15 mouse cellular contexts compared by ENCODE assay signal in genomic region chr17:64747461-64747860, GRCm38 (mm10).
DNase-seq lines count a peak whose midpoint lies in the region; ATAC-seq and TF ChIP-seq lines count a peak whose summit lies in the region.
"Had no signal": no experiment of that assay in that cellular context is flagged by ENCODE, and none has a peak within 500 bp of the region (broad histone marks: within the 10 kb centered on the region; RNA-seq: fewer than 3 reads in every experiment).

No protein-coding gene starts in this region.

- no peak for TF ChIP-seq POLR2A in bone marrow, adult 2 months (IDR thresholded peaks at IDR 0.05; ENCODE audit: borderline replicate concordance, control insufficient read depth, low read depth, low read length)
- TF ChIP-seq POLR2A in thymus, adult 2 months (IDR thresholded peaks at IDR 0.05; ENCODE audit: control insufficient read depth, extremely low read depth, insufficient read depth, low read length, poor library complexity) = no peak

- peak overlapping the region; percentile 8; the same call in 1 of the 2 replicates for H3K27ac ChIP-seq in limb, embryonic 15.5 days
- H3K27ac ChIP-seq in limb, embryonic 10.5 days = no peak overlapping the region
- 0 out of 2 replicates have a peak overlapping the region, but pooled peaks have one; percentile 4 for H3K27ac ChIP-seq in lung, postnatal 0 days (ENCODE audit: low read length)
- H3K27ac ChIP-seq in bone marrow, adult 2 months (ENCODE audit: control insufficient read depth, insufficient read depth, low read depth, low read length, poor library complexity) = peak overlapping the region; percentile 22; the same call in 1 of the 2 replicates
- H3K27ac ChIP-seq in thymus, adult 2 months (ENCODE audit: control insufficient read depth, insufficient read depth, low read length) = no peak overlapping the region
- H3K27ac ChIP-seq: embryonic facial prominence, embryonic 12.5 days; hindbrain, embryonic 15.5 days had no signal

- H3K4me3 ChIP-seq in limb, embryonic 15.5 days = no peak overlapping the region
- H3K4me3 ChIP-seq in limb, embryonic 10.5 days = no peak overlapping the region
- H3K4me3 ChIP-seq in lung, postnatal 0 days (ENCODE audit: low read depth, low read length) = no peak overlapping the region
- H3K4me3 ChIP-seq in bone marrow, adult 2 months (replicated peaks; ENCODE audit: control insufficient read depth, low read depth, low read length) = no peak overlapping the region
- H3K4me3 ChIP-seq in thymus, adult 2 months (ENCODE audit: control insufficient read depth, insufficient read depth, low read length) = no peak overlapping the region
- H3K4me3 ChIP-seq: embryonic facial prominence, embryonic 12.5 days; heart, embryonic 12.5 days; hindbrain, embryonic 15.5 days had no signal

- WGBS in limb, embryonic 15.5 days = 90% methylated on average over 5 of the region's 5 CpGs
- WGBS in limb, embryonic 10.5 days = 89% methylated on average over 5 of the region's 5 CpGs
- WGBS in lung, postnatal 0 days = 55% methylated on average over 5 of the region's 5 CpGs
- 79% methylated on average over 5 of the region's 5 CpGs for WGBS in bone marrow, adult 2 months
- 95% methylated on average over 5 of the region's 5 CpGs for WGBS in thymus, adult 2 months

- H3K4me1 ChIP-seq in limb, embryonic 15.5 days = peaks cover 4% of the 10 kb centered on the region; the same call in 1 of the 2 replicates
- no peaks in the 10 kb centered on the region for H3K4me1 ChIP-seq in limb, embryonic 10.5 days
- no peaks in the 10 kb centered on the region for H3K4me1 ChIP-seq in lung, postnatal 0 days (ENCODE audit: insufficient read depth, low read depth, low read length)
- H3K4me1 ChIP-seq in bone marrow, adult 2 months (ENCODE audit: control insufficient read depth, insufficient read depth, low read length) = no peaks in the 10 kb centered on the region; the same call in 1 of the 2 replicates
- no peaks in the 10 kb centered on the region for H3K4me1 ChIP-seq in thymus, adult 2 months (replicated peaks; ENCODE audit: control insufficient read depth, insufficient read depth, low read length)
- H3K4me1 ChIP-seq: embryonic facial prominence, embryonic 12.5 days; hindbrain, embryonic 15.5 days had no signal

- H3K4me2 ChIP-seq in limb, embryonic 15.5 days = no peak overlapping the region
- H3K4me2 ChIP-seq in lung, postnatal 0 days (replicated peaks; ENCODE audit: low read depth, low read length) = no peak overlapping the region
- H3K4me2 ChIP-seq: embryonic facial prominence, embryonic 12.5 days; heart, embryonic 12.5 days; hindbrain, embryonic 15.5 days had no signal

- H3K9ac ChIP-seq in limb, embryonic 15.5 days = no peak overlapping the region
- H3K9ac ChIP-seq in lung, postnatal 0 days (replicated peaks; ENCODE audit: low read depth) = no peak overlapping the region
- H3K9ac ChIP-seq: embryonic facial prominence, embryonic 12.5 days; heart, embryonic 12.5 days; hindbrain, embryonic 15.5 days had no signal

- no peak for DNase-seq in limb, embryonic 10.5 days (ENCODE audit: low spot score)
- peak; percentile 34 for DNase-seq in lung, postnatal 0 days (ENCODE audit: low spot score)
- DNase-seq in lung, postnatal 14 days = no peak
- no peak for DNase-seq in thymus, adult 2 months
- DNase-seq: adrenal gland, postnatal 10 days; cerebellum, adult 11-12 months; cerebellum, adult 9-10 months had no signal

- no peak for TF ChIP-seq CTCF in lung, postnatal 0 days (IDR thresholded peaks at IDR 0.05)
- TF ChIP-seq CTCF in bone marrow, adult 2 months (IDR thresholded peaks at IDR 0.05; ENCODE audit: control insufficient read depth, insufficient read depth, low read length) = no peak
- no peak for TF ChIP-seq CTCF in thymus, adult 2 months (IDR thresholded peaks at IDR 0.05; ENCODE audit: borderline replicate concordance, control insufficient read depth, extremely low read depth, insufficient read depth, low read length, poor library complexity)

- H3K36me3 ChIP-seq in limb, embryonic 15.5 days = peaks cover 42% of the 10 kb centered on the region
- peaks cover 39% of the 10 kb centered on the region for H3K36me3 ChIP-seq in limb, embryonic 10.5 days
- peaks cover 11% of the 10 kb centered on the region; the same call in 1 of the 2 replicates for H3K36me3 ChIP-seq in lung, postnatal 0 days (ENCODE audit: insufficient read depth, low read length)
- peaks cover 17% of the 10 kb centered on the region for H3K36me3 ChIP-seq in thymus, adult 2 months (ENCODE audit: control insufficient read depth, insufficient read depth, low read length)

- no peaks in the 10 kb centered on the region for H3K27me3 ChIP-seq in limb, embryonic 15.5 days
- H3K27me3 ChIP-seq in limb, embryonic 10.5 days (ENCODE audit: low read depth, poor library complexity, severe bottlenecking) = no peaks in the 10 kb centered on the region
- H3K27me3 ChIP-seq in lung, postnatal 0 days (replicated peaks; ENCODE audit: insufficient read depth, low read length) = no peaks in the 10 kb centered on the region
- H3K27me3 ChIP-seq in thymus, adult 2 months (ENCODE audit: control insufficient read depth, insufficient read depth, low read length) = no peaks in the 10 kb centered on the region
- H3K27me3 ChIP-seq: embryonic facial prominence, embryonic 12.5 days; heart, embryonic 12.5 days; hindbrain, embryonic 15.5 days had no signal

- no peak for TF ChIP-seq EP300 in lung, postnatal 0 days (IDR thresholded peaks at IDR 0.05)

- H3K9me3 ChIP-seq in limb, embryonic 15.5 days = no peaks in the 10 kb centered on the region
- H3K9me3 ChIP-seq in limb, embryonic 10.5 days (replicated peaks) = no peaks in the 10 kb centered on the region
- H3K9me3 ChIP-seq in lung, postnatal 0 days (ENCODE audit: low read length) = no peaks in the 10 kb centered on the region
- H3K9me3 ChIP-seq: hindbrain, embryonic 15.5 days had no signal

- no peak for ATAC-seq in limb, embryonic 15.5 days (ENCODE audit: insufficient number of reproducible peaks, low FRiP score, low TSS enrichment, low read depth)
- ATAC-seq in lung, postnatal 0 days = peak; percentile 38
- ATAC-seq in megakaryocyte, adult 5-6 weeks (ENCODE audit: poor library complexity, severe bottlenecking) = peak; percentile 85
- no peak for ATAC-seq in granulocyte monocyte progenitor cell, adult 5-6 weeks (replicated peaks; ENCODE audit: poor library complexity, severe bottlenecking)
- ATAC-seq: forebrain, embryonic 16.5 days had no signal

Comparison
In these comparisons a context has a peak if more than half of its experiments do, and no peak if none do; other contexts are left out.
1. H3K27ac ChIP-seq: peak in limb, embryonic 15.5 days (single experiment), lung, postnatal 0 days (single experiment) and bone marrow, adult 2 months (single experiment); none in limb, embryonic 10.5 days (single experiment) and thymus, adult 2 months (single experiment).
2. ATAC-seq: peak in lung, postnatal 0 days (single experiment) and megakaryocyte, adult 5-6 weeks (single experiment); none in limb, embryonic 15.5 days (single experiment) and granulocyte monocyte progenitor cell, adult 5-6 weeks (single experiment).